Mouse (Mus musculus): ENCODE measurements at regions not wholly inside any gene's neighbourhood (a gene's known extent, or its start where the extent isn't known, plus 50 kb on each side); places are given as distances from the start of the nearest gene placed in this dataset.

DNA sequence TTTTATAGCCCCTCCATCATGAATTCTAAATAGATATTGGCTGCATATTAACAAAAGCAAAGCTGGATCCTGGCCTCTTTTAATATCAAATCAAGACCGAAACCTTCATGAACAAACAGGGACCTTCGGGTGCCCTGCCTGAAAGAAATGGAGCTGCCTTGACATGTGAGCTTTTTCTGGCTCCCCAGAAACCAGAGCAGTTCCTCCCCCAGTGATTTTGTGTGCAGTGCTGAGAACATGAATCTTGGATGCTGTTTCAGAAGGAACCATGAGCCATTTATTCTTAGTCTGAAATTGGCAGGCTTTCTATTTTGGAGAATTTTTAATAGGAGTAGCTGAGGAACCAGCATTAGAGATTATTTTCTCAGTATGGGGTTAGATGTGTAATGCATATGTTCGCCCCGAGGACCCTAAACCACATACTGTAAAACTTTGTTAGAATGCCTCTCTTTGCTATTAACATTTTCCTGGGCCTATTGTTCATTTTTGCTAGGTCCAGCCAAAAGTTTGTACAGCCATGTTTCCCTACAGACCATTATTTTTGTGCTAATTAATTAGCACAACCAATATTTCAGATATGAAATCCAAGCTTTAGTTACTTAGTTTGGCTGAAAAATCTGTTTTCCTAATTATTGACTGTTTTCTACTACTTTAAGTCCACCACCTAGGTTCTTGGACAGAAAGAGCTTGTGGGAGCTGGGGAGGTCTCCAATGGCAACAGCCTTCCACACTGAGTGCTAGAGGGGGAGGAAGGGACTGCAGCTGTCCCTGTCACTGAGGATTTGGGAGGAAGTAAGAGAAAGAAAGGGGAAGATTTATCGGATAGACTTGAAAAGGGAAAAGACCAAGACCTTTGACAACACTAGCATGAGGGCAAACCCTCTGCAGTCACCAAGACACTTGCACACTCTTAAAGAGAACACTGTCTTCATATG is 613.0 kb downstream of the Nfib start:
- DNase-seq (ENCODE audit: low spot score in 2 of 2), result peak; percentile 9 to 44

DNA sequence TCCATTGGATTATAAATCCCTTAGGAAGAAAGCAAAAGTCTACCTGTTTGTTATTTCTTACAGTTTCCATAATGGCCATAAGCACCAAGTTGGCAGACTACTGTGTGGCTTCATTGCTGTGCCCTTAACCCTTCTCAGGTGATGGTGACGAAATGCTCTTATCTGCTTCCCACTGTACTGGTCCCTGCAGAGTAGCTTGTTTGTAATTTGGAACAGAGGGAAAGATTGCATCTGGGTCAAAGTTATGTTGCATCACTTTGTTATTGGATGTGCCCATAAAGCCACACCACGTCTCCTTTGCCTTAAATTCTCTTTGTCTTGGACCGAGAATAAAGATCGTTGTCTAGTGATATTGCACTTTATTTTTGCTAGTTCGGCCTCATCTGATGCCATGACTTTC is 615.9 kb downstream of the Nfib start:
- DNase-seq (ENCODE audit: low spot score in 2 of 2), result no peak

DNA sequence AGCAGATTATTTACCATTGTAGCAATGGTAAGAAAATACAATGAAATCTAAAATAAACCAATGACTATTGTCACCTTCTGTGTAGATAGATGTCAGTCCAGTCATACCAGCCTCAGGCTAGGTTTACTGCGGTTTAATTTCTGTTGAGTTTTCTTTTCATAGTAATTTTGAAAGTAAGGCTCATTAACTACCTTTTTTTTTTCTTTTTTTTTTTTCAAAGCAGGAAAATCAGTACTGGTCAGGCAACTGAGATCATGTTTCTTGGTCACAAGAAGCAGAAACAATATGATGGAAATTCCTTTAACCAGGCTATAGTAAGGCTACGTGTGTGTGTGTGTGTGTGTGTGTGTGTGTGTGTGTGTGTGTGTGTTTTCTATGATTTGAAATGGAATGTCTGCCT is 622.0 kb downstream of the Nfib start:
- DNase-seq (ENCODE audit: low spot score in 2 of 2), result no peak

GRCm38 (mm10) chr4:82068050-82068449 is 625.4 kb upstream of the Mpdz start:
- DNase-seq (ENCODE audit: low spot score in 2 of 2), result no peak

GRCm38 (mm10) chr4:82065641-82066358 is 623.2 kb upstream of the Mpdz start:
- DNase-seq (ENCODE audit: low spot score in 2 of 2), result no peak

- DNase-seq (ENCODE audit: low spot score in 2 of 2), result no peak
Observed at GRCm38 (mm10) chr4:82062726-82063125, 620.1 kb upstream of the Mpdz start.

GRCm38 (mm10) chr4:82056671-82057070 is 614.1 kb upstream of the Mpdz start:
- DNase-seq (ENCODE audit: low spot score in 2 of 2), result no peak

GRCm38 (mm10) chr4:82048171-82048570 is 605.6 kb upstream of the Mpdz start:
- DNase-seq (ENCODE audit: low spot score in 2 of 2), result no peak

- no peak for DNase-seq (ENCODE audit: low spot score in 2 of 2)
Observed at GRCm38 (mm10) chr4:82037473-82037872, 594.9 kb upstream of the Mpdz start.

- DNase-seq (ENCODE audit: low spot score in 2 of 2), result no peak
Observed at GRCm38 (mm10) chr4:82035074-82035703, 592.6 kb upstream of the Mpdz start.

DNA sequence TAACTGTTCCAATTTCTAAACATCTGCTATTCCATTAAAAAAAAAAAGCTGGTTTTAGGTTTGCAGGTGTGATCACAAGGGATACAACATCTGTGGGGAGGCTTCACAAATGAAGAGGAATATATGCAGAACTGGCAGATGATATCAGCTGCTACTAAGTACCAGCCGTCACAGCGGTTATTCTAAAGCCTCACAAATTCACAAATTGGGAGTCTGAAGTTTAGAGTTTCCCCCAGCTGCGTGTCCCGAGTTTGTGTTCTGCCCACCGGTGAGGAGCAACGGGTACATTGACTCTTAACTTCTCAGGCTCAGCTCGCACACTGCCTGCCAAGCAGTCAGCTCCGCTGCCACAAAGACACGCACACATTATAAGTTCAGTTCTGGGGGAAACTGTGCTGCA is 586.6 kb upstream of the Mpdz start:
- no peak for DNase-seq (ENCODE audit: low spot score in 2 of 2)

GRCm38 (mm10) chr4:82027447-82027881 is 584.8 kb upstream of the Mpdz start:
- DNase-seq (ENCODE audit: low spot score in 2 of 2), result no peak

- no peak for DNase-seq (ENCODE audit: low spot score in 2 of 2)
Observed at GRCm38 (mm10) chr4:82001406-82001732, 558.8 kb upstream of the Mpdz start.

GRCm38 (mm10) chr4:82000590-82001405 is 558.2 kb upstream of the Mpdz start:
- no peak for DNase-seq (ENCODE audit: low spot score in 2 of 2)

GRCm38 (mm10) chr4:81999654-82000314 is 557.2 kb upstream of the Mpdz start:
- peak; percentile 3 to 29 for DNase-seq (ENCODE audit: low spot score in 2 of 2)

- DNase-seq (ENCODE audit: low spot score in 2 of 2), result no peak
Observed at GRCm38 (mm10) chr4:81999093-81999492, 556.5 kb upstream of the Mpdz start.

GRCm38 (mm10) chr4:81996445-81996844 is 553.8 kb upstream of the Mpdz start:
- no peak for DNase-seq (ENCODE audit: low spot score in 2 of 2)

DNA sequence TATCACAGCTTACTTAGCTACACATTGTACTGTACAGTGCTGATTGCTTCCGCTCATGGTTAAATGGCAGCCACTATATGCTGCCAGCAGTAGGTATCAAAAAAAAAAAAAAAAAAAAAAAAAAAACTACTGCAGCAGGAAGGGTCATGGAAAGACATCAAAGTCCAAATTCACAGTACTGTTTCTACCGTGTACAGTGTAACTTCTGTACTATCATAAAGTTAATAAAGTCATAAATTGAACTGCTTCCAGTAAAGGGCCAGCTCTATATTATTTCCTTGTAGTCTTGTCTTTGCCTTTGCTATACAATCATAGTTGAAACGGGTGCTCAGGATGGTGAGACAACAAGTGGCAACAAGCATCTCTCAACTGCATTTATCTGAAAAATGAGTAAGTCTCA is 552.6 kb upstream of the Mpdz start:
- DNase-seq (ENCODE audit: low spot score in 2 of 2), result no peak

DNA sequence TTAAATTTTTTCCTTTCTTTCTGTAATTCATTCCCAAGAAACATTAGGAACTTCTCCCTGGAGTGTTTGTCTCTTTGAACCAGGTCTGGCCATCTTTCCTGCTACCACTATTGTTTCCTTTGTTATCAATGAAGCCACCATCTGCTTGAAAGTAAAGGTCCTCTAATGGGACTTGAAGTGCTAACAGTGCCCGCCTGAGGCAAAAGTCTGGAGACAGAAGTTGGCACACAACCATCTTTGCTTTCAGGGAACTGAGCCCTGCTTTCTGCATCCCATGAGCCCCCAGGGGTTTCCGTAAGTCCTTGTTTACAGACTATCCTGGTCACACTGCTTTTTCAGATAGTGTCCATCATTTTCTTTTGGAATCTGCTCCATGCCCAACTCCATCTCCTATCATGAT is 546.2 kb upstream of the Mpdz start:
- DNase-seq (ENCODE audit: low spot score in 2 of 2), result no peak

DNA sequence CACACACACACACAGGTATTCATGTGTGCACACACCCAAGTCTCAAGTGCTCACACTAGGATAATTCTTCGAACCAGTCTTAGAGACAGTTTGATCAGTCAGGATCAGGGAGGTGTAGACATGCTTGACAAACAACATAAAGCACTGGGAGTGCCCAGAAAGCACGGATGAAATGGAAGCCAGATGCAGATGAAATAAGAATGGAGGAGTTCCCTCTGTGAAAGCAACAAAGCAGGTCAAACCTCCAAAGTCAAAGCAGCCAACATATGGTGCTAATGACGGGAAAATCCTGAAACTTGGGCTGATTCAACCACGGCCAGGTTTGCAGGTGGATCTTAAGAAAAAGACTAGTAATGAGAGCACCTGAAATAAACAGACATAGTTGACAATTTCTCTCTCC is 544.0 kb upstream of the Mpdz start:
- no peak for DNase-seq (ENCODE audit: low spot score in 2 of 2)

GRCm38 (mm10) chr4:81981811-81982210 is 539.2 kb upstream of the Mpdz start:
- no peak for DNase-seq (ENCODE audit: low spot score in 2 of 2)
